Mouse (Mus musculus): Measurements from ENCODE around the gene Fbxo44. TPM values are rescaled to one million over a fixed set of nuclear protein-coding genes. Genes with fewer than 3 reads are reported as not detected.
A peak's percentile ranks its signal among the peaks of the same experiment; 100 is the strongest.
"Not testable (repeated sequence)": the region's sequence is repeated elsewhere in the genome, so short reads cannot be mapped to it uniquely, and the experiment has no call there.

Fbxo44 gene
- polyA plus RNA-seq, 1 experiment from 2014 or later = 0.63 TPM

DNA sequence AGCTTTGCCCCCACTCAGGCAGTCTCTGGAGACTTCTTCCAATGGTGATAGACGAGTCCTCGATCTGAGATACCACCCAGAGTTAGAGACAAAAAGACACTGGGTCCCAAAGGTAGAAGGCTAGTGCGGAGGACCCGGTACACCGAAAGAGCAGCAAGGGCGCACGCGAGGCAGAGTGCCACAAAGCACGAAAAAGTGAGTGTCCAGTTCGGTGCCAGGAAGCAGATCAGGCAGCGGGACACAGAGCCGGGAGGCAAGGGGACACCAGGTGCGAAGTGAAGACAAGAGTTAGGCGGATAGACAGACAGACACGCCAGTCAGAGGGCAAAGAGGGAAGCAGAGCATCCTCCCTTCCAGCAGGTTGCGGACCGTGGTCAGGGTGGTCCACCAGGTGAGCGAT is 30.1 kb downstream of the Fbxo44 start, which contains the start of gene Mad2l2:
TSS of gene Mad2l2 (plus strand) at position 252 of the 400 bp plus-strand sequence.
- Histone ChIP-seq H3K4me1 (ENCODE audit: control insufficient read depth, low read depth, low read length) (no peaks in the 10 kb centered on the region; the same call in 1 of the 2 replicates), H3K4me3 (ENCODE audit: low read depth, low read length) (peak within 1 kb of the TSS; percentile 36), H3K9me3 (replicated peaks; ENCODE audit: control insufficient read depth, low read length) (no peaks in the 10 kb centered on the region), H3K27ac (ENCODE audit: low read length) (no peak within 1 kb of the TSS), H3K4me2 (ENCODE audit: low read depth, low read length) (peak within 1 kb of the TSS; percentile 37), H3K9ac (ENCODE audit: low read depth, low read length) (no peak within 1 kb of the TSS), H3K27me3 (ENCODE audit: control insufficient read depth, insufficient read depth, low read depth, low read length) (peaks cover 50% of the 10 kb centered on the region), H3K36me3 (ENCODE audit: control insufficient read depth, insufficient read depth) (no peaks in the 10 kb centered on the region)
- 1% methylated on average over 17 of the region's 18 CpGs for WGBS (ENCODE audit: insufficient replicate concordance)
- ATAC-seq (ENCODE audit: low read depth) = no peak

- 23% methylated on average over 2 of the region's 2 CpGs for WGBS (ENCODE audit: insufficient replicate concordance)
These were observed 31.6 kb downstream of the Fbxo44 start for GRCm38 (mm10) chr4:148128672-148129071.

GRCm38 (mm10) chr4:148128241-148128640 is 32.0 kb downstream of the Fbxo44 start:
- no peak for ATAC-seq (ENCODE audit: low read depth)
- Histone ChIP-seq H3K9ac (ENCODE audit: low read depth, low read length) (no peak overlapping the region), H3K9me3 (replicated peaks; ENCODE audit: control insufficient read depth, low read length) (no peaks in the 10 kb centered on the region), H3K27me3 (ENCODE audit: control insufficient read depth, insufficient read depth, low read depth, low read length) (peaks cover 50% of the 10 kb centered on the region), H3K36me3 (ENCODE audit: control insufficient read depth, insufficient read depth) (no peaks in the 10 kb centered on the region), H3K4me3 (ENCODE audit: low read depth, low read length) (no peak overlapping the region), H3K4me1 (ENCODE audit: control insufficient read depth, low read depth, low read length) (no peaks in the 10 kb centered on the region; the same call in 1 of the 2 replicates), H3K4me2 (ENCODE audit: low read depth, low read length) (no peak overlapping the region), H3K27ac (ENCODE audit: low read length) (no peak overlapping the region)
- 34% methylated on average over 1 of the region's 1 CpGs for whole genome bisulfite sequencing (ENCODE audit: insufficient replicate concordance)

More at GRCm38 (mm10) chr4:148128672-148129071, 31.6 kb downstream of the Fbxo44 start:
- no peaks in the 10 kb centered on the region; the same call in 1 of the 2 replicates for H3K4me1 ChIP-seq (ENCODE audit: control insufficient read depth, low read depth, low read length)
- H3K9me3 ChIP-seq (replicated peaks; ENCODE audit: control insufficient read depth, low read length) = no peaks in the 10 kb centered on the region
- H3K27me3 ChIP-seq (ENCODE audit: control insufficient read depth, insufficient read depth, low read depth, low read length) = peaks cover 50% of the 10 kb centered on the region
- H3K4me2 ChIP-seq (ENCODE audit: low read depth, low read length) = no peak overlapping the region
- no peak overlapping the region for H3K27ac ChIP-seq (ENCODE audit: low read length)
- H3K36me3 ChIP-seq (ENCODE audit: control insufficient read depth, insufficient read depth) = no peaks in the 10 kb centered on the region
- no peak overlapping the region for H3K4me3 ChIP-seq (ENCODE audit: low read depth, low read length)
- H3K9ac ChIP-seq (ENCODE audit: low read depth, low read length) = no peak overlapping the region
- ATAC-seq (ENCODE audit: low read depth) = no peak

- Histone ChIP-seq H3K27me3 (ENCODE audit: control insufficient read depth, insufficient read depth, low read depth, low read length) (0 out of 2 replicates have a peak, but pooled peaks cover under 1% of the 10 kb centered on the region), H3K9me3 (replicated peaks; ENCODE audit: control insufficient read depth, low read length) (no peaks in the 10 kb centered on the region), H3K4me1 (ENCODE audit: control insufficient read depth, low read depth, low read length) (no peaks in the 10 kb centered on the region), H3K4me3 (ENCODE audit: low read depth, low read length) (no peak overlapping the region), H3K36me3 (ENCODE audit: control insufficient read depth, insufficient read depth) (no peaks in the 10 kb centered on the region), H3K9ac (ENCODE audit: low read depth, low read length) (no peak overlapping the region), H3K4me2 (ENCODE audit: low read depth, low read length) (no peak overlapping the region), H3K27ac (ENCODE audit: low read length) (no peak overlapping the region)
- ATAC-seq (ENCODE audit: low read depth) = no peak
- WGBS (ENCODE audit: insufficient replicate concordance) = 60% methylated on average over 3 of the region's 3 CpGs
These were observed 37.6 kb downstream of the Fbxo44 start for GRCm38 (mm10) chr4:148122694-148123066.

GRCm38 (mm10) chr4:148121982-148122693 is 38.1 kb downstream of the Fbxo44 start:
- no peak overlapping the region for H3K9ac ChIP-seq (ENCODE audit: low read depth, low read length)
- WGBS (ENCODE audit: insufficient replicate concordance) = 24% methylated on average over 6 of the region's 6 CpGs
- H3K4me1 ChIP-seq (ENCODE audit: control insufficient read depth, low read depth, low read length) = no peaks in the 10 kb centered on the region
- H3K4me3 ChIP-seq (ENCODE audit: low read depth, low read length) = no peak overlapping the region
- no peak overlapping the region for H3K4me2 ChIP-seq (ENCODE audit: low read depth, low read length)
- no peaks in the 10 kb centered on the region; the same call in 1 of the 2 replicates for H3K9me3 ChIP-seq (replicated peaks; ENCODE audit: control insufficient read depth, low read length)
- H3K27me3 ChIP-seq (ENCODE audit: control insufficient read depth, insufficient read depth, low read depth, low read length) = no peaks in the 10 kb centered on the region
- no peaks in the 10 kb centered on the region for H3K36me3 ChIP-seq (ENCODE audit: control insufficient read depth, insufficient read depth)
- ATAC-seq (ENCODE audit: low read depth) = no peak
- H3K27ac ChIP-seq (ENCODE audit: low read length) = no peak overlapping the region

GRCm38 (mm10) chr4:148121362-148121761 is 38.9 kb downstream of the Fbxo44 start:
- Histone ChIP-seq H3K4me2 (ENCODE audit: low read depth, low read length) (no peak overlapping the region), H3K4me1 (ENCODE audit: control insufficient read depth, low read depth, low read length) (no peaks in the 10 kb centered on the region), H3K9me3 (replicated peaks; ENCODE audit: control insufficient read depth, low read length) (no peaks in the 10 kb centered on the region; the same call in 1 of the 2 replicates), H3K27me3 (ENCODE audit: control insufficient read depth, insufficient read depth, low read depth, low read length) (no peaks in the 10 kb centered on the region), H3K27ac (ENCODE audit: low read length) (no peak overlapping the region), H3K36me3 (ENCODE audit: control insufficient read depth, insufficient read depth) (no peaks in the 10 kb centered on the region), H3K9ac (ENCODE audit: low read depth, low read length) (no peak overlapping the region), H3K4me3 (ENCODE audit: low read depth, low read length) (no peak overlapping the region)
- ATAC-seq (ENCODE audit: low read depth) = no peak
- WGBS (ENCODE audit: insufficient replicate concordance) = 65% methylated on average over 4 of the region's 4 CpGs

DNA sequence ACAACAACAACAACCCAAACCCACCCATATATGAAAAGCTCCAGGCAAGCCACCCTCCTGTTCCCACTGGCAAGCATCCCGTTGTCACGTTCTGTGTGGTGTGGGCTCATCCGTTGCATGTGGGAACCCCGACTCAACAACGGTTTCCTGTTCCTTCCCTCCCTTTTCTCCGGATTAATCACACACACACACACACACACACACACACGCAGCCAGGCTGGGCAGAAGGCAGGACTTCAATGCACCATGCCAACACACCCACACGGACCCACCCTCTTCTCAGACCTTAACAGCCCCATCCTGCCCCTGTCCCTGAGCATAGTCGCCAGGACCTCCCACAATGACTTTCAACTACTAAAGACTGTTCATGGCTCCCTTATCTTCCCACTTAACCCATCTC is 39.7 kb downstream of the Fbxo44 start:
- no peaks in the 10 kb centered on the region for H3K27me3 ChIP-seq (ENCODE audit: control insufficient read depth, insufficient read depth, low read depth, low read length)
- WGBS (ENCODE audit: insufficient replicate concordance) = 53% methylated on average over 9 of the region's 9 CpGs
- no peaks in the 10 kb centered on the region for H3K4me1 ChIP-seq (ENCODE audit: control insufficient read depth, low read depth, low read length)
- H3K36me3 ChIP-seq (ENCODE audit: control insufficient read depth, insufficient read depth) = no peaks in the 10 kb centered on the region
- no peaks in the 10 kb centered on the region; the same call in 1 of the 2 replicates for H3K9me3 ChIP-seq (replicated peaks; ENCODE audit: control insufficient read depth, low read length)
- no peak for ATAC-seq (ENCODE audit: low read depth)
- H3K9ac ChIP-seq (ENCODE audit: low read depth, low read length) = no peak overlapping the region
- no peak overlapping the region for H3K4me2 ChIP-seq (ENCODE audit: low read depth, low read length)
- H3K27ac ChIP-seq (ENCODE audit: low read length) = no peak overlapping the region
- H3K4me3 ChIP-seq (ENCODE audit: low read depth, low read length) = no peak overlapping the region

- ATAC-seq (ENCODE audit: low read depth); H3K9ac ChIP-seq (ENCODE audit: low read depth, low read length); H3K4me2 ChIP-seq (ENCODE audit: low read depth, low read length); H3K27ac ChIP-seq (ENCODE audit: low read length); H3K4me1 ChIP-seq (ENCODE audit: control insufficient read depth, low read depth, low read length); H3K9me3 ChIP-seq (replicated peaks; ENCODE audit: control insufficient read depth, low read length); H3K27me3 ChIP-seq (ENCODE audit: control insufficient read depth, insufficient read depth, low read depth, low read length); H3K4me3 ChIP-seq (ENCODE audit: low read depth, low read length); H3K36me3 ChIP-seq (ENCODE audit: control insufficient read depth, insufficient read depth): not testable (repeated sequence)
- WGBS (ENCODE audit: insufficient replicate concordance) = 56% methylated on average over 9 of the region's 9 CpGs
These were observed 40.7 kb downstream of the Fbxo44 start for GRCm38 (mm10) chr4:148119578-148119977.

GRCm38 (mm10) chr4:148117392-148117791 is 42.9 kb downstream of the Fbxo44 start:
- H3K4me2 ChIP-seq (ENCODE audit: low read depth, low read length) = no peak overlapping the region
- H3K36me3 ChIP-seq (ENCODE audit: control insufficient read depth, insufficient read depth) = no peaks in the 10 kb centered on the region
- H3K27ac ChIP-seq (ENCODE audit: low read length) = no peak overlapping the region
- 62% methylated on average over 4 of the region's 4 CpGs for WGBS (ENCODE audit: insufficient replicate concordance)
- H3K27me3 ChIP-seq (ENCODE audit: control insufficient read depth, insufficient read depth, low read depth, low read length) = peaks cover 4% of the 10 kb centered on the region; the same call in 1 of the 2 replicates
- H3K4me3 ChIP-seq (ENCODE audit: low read depth, low read length) = no peak overlapping the region
- no peaks in the 10 kb centered on the region for H3K4me1 ChIP-seq (ENCODE audit: control insufficient read depth, low read depth, low read length)
- H3K9ac ChIP-seq (ENCODE audit: low read depth, low read length) = no peak overlapping the region
- no peak for ATAC-seq (ENCODE audit: low read depth)
- no peaks in the 10 kb centered on the region; the same call in 1 of the 2 replicates for H3K9me3 ChIP-seq (replicated peaks; ENCODE audit: control insufficient read depth, low read length)
